Mouse (Mus musculus) forebrain, embryonic 16.5 days (tissue): ENCODE measurements around the gene Plcl1. TPM values are rescaled to one million over a fixed set of nuclear protein-coding genes. Genes with fewer than 3 reads are reported as not detected.

ENCODE experiments used
- ATAC-seq: fragments of 200-750 bp; cut with Nextera tagmentation; 2 replicates; pipeline ENCODE4 v1.8.0; 2017; ENCODE audit warnings: mild to moderate bottlenecking, moderate library complexity
- H3K27ac ChIP-seq: fragments of 300-500 bp; sonication (generic); 2 replicates; pipeline ENCODE4 v1.5.1; 2014; ENCODE audit warnings: low read length, control low read depth
- H3K27me3 ChIP-seq: fragments of 300-500 bp; sonication (generic); replicated peaks from 2 replicates; pipeline ENCODE4 v1.6.1; 2014; ENCODE audit warnings: low read length; ENCODE audit not compliant: control insufficient read depth, insufficient read depth
- H3K36me3 ChIP-seq: fragments of 300-500 bp; sonication (generic); 2 replicates; pipeline ENCODE4 v1.6.1; 2014; ENCODE audit not compliant: control insufficient read depth, insufficient read depth
- H3K4me1 ChIP-seq: fragments of 300-500 bp; sonication (generic); replicated peaks from 2 replicates; pipeline ENCODE4 v1.6.1; 2014; ENCODE audit warnings: low read length; ENCODE audit not compliant: control insufficient read depth, insufficient read depth
- H3K4me2 ChIP-seq: fragments of 300-500 bp; sonication (generic); 2 replicates; pipeline ENCODE4 v1.6.1; 2014; ENCODE audit warnings: mild to moderate bottlenecking, low read length, control low read depth
- H3K4me3 ChIP-seq: fragments of 300-500 bp; sonication (generic); replicated peaks from 2 replicates; pipeline ENCODE4 v1.5.1; 2014; ENCODE audit warnings: mild to moderate bottlenecking, low read length, control low read depth
- H3K9ac ChIP-seq: fragments of 300-500 bp; sonication (generic); replicated peaks from 2 replicates; pipeline ENCODE4 v1.6.1; 2014; ENCODE audit warnings: low read depth, low read length, control low read depth
- H3K9me3 ChIP-seq: fragments of 300-500 bp; sonication (generic); 2 replicates; pipeline ENCODE4 v1.6.1; 2016; ENCODE audit warnings: low read length; ENCODE audit not compliant: control insufficient read depth
- WGBS: fragments of 180-500 bp; shearing (Covaris S2); extraction: QIAGEN DNeasy Blood & Tissue Kit; methylation state at CpG from one replicate; pipeline ENCODE4 v1.1.7; 2014; 5-methylcytosine and 5-hydroxymethylcytosine counted together
- polyA plus RNA-seq: library from polyadenylated mRNA; unstranded; fragments of >200 nt; fragmentation: Nextera tagmentation; extraction: Ambion mirVana; gene quantifications from 2 replicates; pipeline ENCODE4 v1.2.1, GENCODE M21; 2015

The Plcl1 gene
- polyA plus RNA-seq, 1 experiment from 2014 or later, result 5.0 TPM

- ATAC-seq, result peak; percentile 85
- 35% methylated on average over 3 of the region's 3 CpGs for WGBS
These were observed 336.2 kb downstream of the Plcl1 start for GRCm38 (mm10) chr1:55741885-55742284.

DNA sequence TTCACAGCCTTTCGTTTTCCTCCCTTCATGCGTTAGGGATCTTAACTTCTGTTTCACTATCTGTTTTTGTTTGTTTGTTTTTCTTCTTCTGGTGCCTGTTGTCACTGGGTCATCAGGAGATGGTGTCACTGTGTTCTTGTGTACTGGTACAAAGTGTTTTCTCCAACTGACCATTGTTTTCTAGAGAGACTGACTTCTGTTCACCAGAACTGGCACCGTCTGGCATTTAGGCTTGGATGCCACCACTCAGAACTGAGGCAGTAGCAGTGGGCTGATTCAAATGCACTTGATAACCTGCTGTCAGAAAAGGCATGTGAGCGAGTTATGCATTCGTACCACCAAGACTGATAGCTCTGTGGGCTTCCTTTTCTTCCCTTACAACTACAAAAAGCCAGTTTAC is 342.8 kb downstream of the Plcl1 start:
- no peak for ATAC-seq
- H3K27me3 ChIP-seq, result no peaks in the 10 kb centered on the region
- H3K4me2 ChIP-seq, result no peak overlapping the region
- H3K9me3 ChIP-seq, result no peaks in the 10 kb centered on the region
- H3K36me3 ChIP-seq, result no peaks in the 10 kb centered on the region
- WGBS, result 68% methylated on average over 5 of the region's 5 CpGs
- H3K4me1 ChIP-seq, result no peaks in the 10 kb centered on the region
- H3K4me3 ChIP-seq, result no peak overlapping the region
- H3K27ac ChIP-seq, result no peak overlapping the region
- no peak overlapping the region for H3K9ac ChIP-seq

More at GRCm38 (mm10) chr1:55741885-55742284, 336.2 kb downstream of the Plcl1 start:
- Histone ChIP-seq H3K9me3 (no peaks in the 10 kb centered on the region), H3K27ac (no peak overlapping the region), H3K27me3 (no peaks in the 10 kb centered on the region), H3K36me3 (no peaks in the 10 kb centered on the region), H3K9ac (no peak overlapping the region), H3K4me1 (0 out of 2 replicates have a peak, but pooled peaks cover 2% of the 10 kb centered on the region), H3K4me3 (no peak overlapping the region), H3K4me2 (no peak overlapping the region)

- Histone ChIP-seq H3K4me1 (no peaks in the 10 kb centered on the region), H3K4me3 (no peak overlapping the region), H3K36me3 (no peaks in the 10 kb centered on the region), H3K9me3 (no peaks in the 10 kb centered on the region), H3K27me3 (no peaks in the 10 kb centered on the region), H3K4me2 (no peak overlapping the region), H3K9ac (no peak overlapping the region), H3K27ac (no peak overlapping the region)
- 79% methylated on average over 7 of the region's 7 CpGs for WGBS
- ATAC-seq, result no peak
These were observed 344.0 kb downstream of the Plcl1 start for GRCm38 (mm10) chr1:55749770-55750169.

- H3K36me3 ChIP-seq, result no peaks in the 10 kb centered on the region
- no peaks in the 10 kb centered on the region for H3K27me3 ChIP-seq
- WGBS, result 54% methylated on average over 10 of the region's 10 CpGs
- peak; percentile 36; the same call in 1 of the 2 replicates for ATAC-seq
- H3K4me3 ChIP-seq, result no peak overlapping the region
- H3K9me3 ChIP-seq, result no peaks in the 10 kb centered on the region
- H3K4me1 ChIP-seq, result no peaks in the 10 kb centered on the region
- no peak overlapping the region for H3K4me2 ChIP-seq
- H3K27ac ChIP-seq, result no peak overlapping the region
- no peak overlapping the region for H3K9ac ChIP-seq
These were observed 350.0 kb downstream of the Plcl1 start for GRCm38 (mm10) chr1:55755742-55756141.

DNA sequence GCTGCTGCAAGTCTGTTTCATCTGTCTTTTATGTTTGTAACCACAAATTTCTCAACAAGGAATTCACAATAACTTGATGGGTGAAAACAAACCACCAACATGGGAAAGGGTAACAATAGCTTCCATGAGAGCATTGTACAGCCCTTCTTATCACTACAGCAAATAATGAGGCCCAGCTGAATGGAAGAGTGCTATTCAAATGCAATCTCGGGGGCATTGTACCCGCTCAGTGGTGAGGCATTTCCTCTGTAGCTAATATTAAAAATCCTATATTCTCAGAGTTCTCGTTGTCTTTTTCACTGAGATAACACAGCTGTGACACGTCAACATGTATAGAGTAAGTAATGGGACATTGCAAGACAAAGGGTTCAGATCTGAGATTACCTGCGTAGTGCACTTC is 356.6 kb downstream of the Plcl1 start:
- H3K27ac ChIP-seq, result no peak overlapping the region
- no peak for ATAC-seq
- H3K27me3 ChIP-seq, result no peaks in the 10 kb centered on the region
- H3K36me3 ChIP-seq, result no peaks in the 10 kb centered on the region
- H3K4me2 ChIP-seq, result no peak overlapping the region
- no peaks in the 10 kb centered on the region for H3K9me3 ChIP-seq
- 70% methylated on average over 5 of the region's 5 CpGs for WGBS
- no peak overlapping the region for H3K4me3 ChIP-seq
- H3K4me1 ChIP-seq, result no peaks in the 10 kb centered on the region
- H3K9ac ChIP-seq, result no peak overlapping the region

DNA sequence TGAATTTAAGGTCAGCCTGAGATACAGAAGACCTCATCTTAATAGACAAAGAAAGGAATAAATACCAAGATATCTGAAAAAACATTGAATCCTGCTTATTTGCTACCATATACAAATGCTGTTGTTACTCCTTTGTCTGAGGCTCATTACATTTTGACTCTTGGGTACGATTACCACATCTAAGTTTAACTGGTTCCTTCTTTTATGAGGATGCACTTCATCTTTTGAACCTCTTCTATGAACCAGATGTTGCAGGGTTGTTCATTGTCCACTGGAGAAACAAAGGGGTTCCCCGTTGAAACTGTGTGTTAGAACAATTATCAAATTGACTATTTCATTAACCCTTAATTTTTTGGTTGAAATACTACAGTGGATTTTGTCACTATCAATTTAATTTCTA is 357.4 kb downstream of the Plcl1 start:
- Histone ChIP-seq H3K9me3 (no peaks in the 10 kb centered on the region), H3K27me3 (no peaks in the 10 kb centered on the region), H3K36me3 (no peaks in the 10 kb centered on the region), H3K4me1 (no peaks in the 10 kb centered on the region), H3K4me2 (no peak overlapping the region), H3K9ac (no peak overlapping the region), H3K27ac (no peak overlapping the region), H3K4me3 (no peak overlapping the region)
- WGBS, result 67% methylated on average over 2 of the region's 2 CpGs
- ATAC-seq, result no peak

- 50% methylated on average over 1 of the region's 1 CpGs for WGBS
- Histone ChIP-seq H3K9me3 (no peaks in the 10 kb centered on the region), H3K27me3 (no peaks in the 10 kb centered on the region), H3K4me3 (no peak overlapping the region), H3K4me1 (no peaks in the 10 kb centered on the region), H3K4me2 (no peak overlapping the region), H3K9ac (no peak overlapping the region), H3K36me3 (no peaks in the 10 kb centered on the region), H3K27ac (no peak overlapping the region)
- ATAC-seq, result no peak
These were observed 361.0 kb downstream of the Plcl1 start for GRCm38 (mm10) chr1:55766743-55767142.

- Histone ChIP-seq H3K27ac (no peak overlapping the region), H3K4me1 (no peaks in the 10 kb centered on the region), H3K9ac (no peak overlapping the region), H3K27me3 (no peaks in the 10 kb centered on the region), H3K4me2 (no peak overlapping the region), H3K9me3 (no peaks in the 10 kb centered on the region), H3K4me3 (no peak overlapping the region), H3K36me3 (no peaks in the 10 kb centered on the region)
- no peak for ATAC-seq
These were observed 364.5 kb downstream of the Plcl1 start for GRCm38 (mm10) chr1:55770072-55770785.

- Histone ChIP-seq H3K4me1 (no peaks in the 10 kb centered on the region), H3K27ac (no peak overlapping the region), H3K9me3 (no peaks in the 10 kb centered on the region), H3K9ac (no peak overlapping the region), H3K36me3 (no peaks in the 10 kb centered on the region), H3K4me3 (no peak overlapping the region), H3K4me2 (no peak overlapping the region), H3K27me3 (no peaks in the 10 kb centered on the region)
- WGBS, result 52% methylated on average over 6 of the region's 6 CpGs
- no peak for ATAC-seq
These were observed 387.1 kb downstream of the Plcl1 start for GRCm38 (mm10) chr1:55792817-55793216.
